Mouse (Mus musculus): Measurements from ENCODE around the gene Lce1c. TPM values are rescaled to one million over a fixed set of nuclear protein-coding genes. Genes with fewer than 3 reads are reported as not detected.

The Lce1c gene
- total and polyA plus RNA-seq, 3 experiments = not detected

- H3K27me3 ChIP-seq (ENCODE audit: control insufficient read depth in 1 of 2, insufficient read depth in 2 of 2, low read length in 2 of 2) = no peaks in the 10 kb centered on the region
- H3K9ac ChIP-seq (ENCODE audit: control insufficient read depth, low read depth, low read length, poor library complexity, severe bottlenecking) = no peak within 1 kb of the TSS
- no peak within 1 kb of the TSS for H3K27ac ChIP-seq (ENCODE audit: control insufficient read depth, low read depth, low read length)
- H3K9me3 ChIP-seq (replicated peaks; ENCODE audit: insufficient read depth, low read length) = no peaks in the 10 kb centered on the region
- no peaks in the 10 kb centered on the region for H3K79me2 ChIP-seq (ENCODE audit: control insufficient read depth, insufficient read depth, low read length, poor library complexity)
- no peaks in the 10 kb centered on the region for H3K4me1 ChIP-seq (ENCODE audit: control insufficient read depth in 1 of 2, insufficient read depth in 2 of 2, low read length in 2 of 2)
- no peaks in the 10 kb centered on the region for H3K36me3 ChIP-seq (ENCODE audit: control insufficient read depth in 1 of 2, insufficient read depth in 2 of 2, low read length in 2 of 2)
- no peak for TF ChIP-seq ZMIZ1 (IDR thresholded peaks at IDR 0.05; ENCODE audit: low read depth, low read length)
- TF ChIP-seq KAT2A (conservative IDR thresholded peaks at IDR 0.05; ENCODE audit: low read depth, low read length) = no peak
- TF ChIP-seq TCF12 (IDR thresholded peaks at IDR 0.05; ENCODE audit: low read depth, low read length) = no peak
- TF ChIP-seq NRF1 (IDR thresholded peaks at IDR 0.05; ENCODE audit: insufficient read depth, low read depth, low read length, poor library complexity, severe bottlenecking) = no peak
- TF ChIP-seq GABPA (IDR thresholded peaks at IDR 0.05; ENCODE audit: low read depth, low read length) = no peak
- TF ChIP-seq ZNF384 (IDR thresholded peaks at IDR 0.05; ENCODE audit: low read depth, low read length) = no peak
- TF ChIP-seq TBP (IDR thresholded peaks at IDR 0.05; ENCODE audit: low read depth, low read length) = no peak
- TF ChIP-seq GATA1 (IDR thresholded peaks at IDR 0.05; ENCODE audit: low read depth, low read length) = no peak
- no peak for TF ChIP-seq CTCF (IDR thresholded peaks at IDR 0.05 in 2 of 3, conservative IDR thresholded peaks at IDR 0.05 in 1 of 3; ENCODE audit: control insufficient read depth in 1 of 3, insufficient read depth in 1 of 3, low read depth in 2 of 3, low read length in 3 of 3, poor library complexity in 1 of 3, severe bottlenecking in 1 of 3)
- no peak for TF ChIP-seq EP300 (IDR thresholded peaks at IDR 0.05; ENCODE audit: low read depth in 1 of 2, low read length in 2 of 2)
- no peak for TF ChIP-seq BHLHE40 (IDR thresholded peaks at IDR 0.05; ENCODE audit: borderline replicate concordance, low read depth, low read length)
- TF ChIP-seq SIN3A (IDR thresholded peaks at IDR 0.05; ENCODE audit: low read length) = no peak
- no peak for DNase-seq (ENCODE audit: low read depth, low spot score)
- H3K4me3 ChIP-seq (ENCODE audit: control insufficient read depth in 1 of 2, insufficient read depth in 1 of 2, low read depth in 2 of 2, low read length in 2 of 2) = no peak within 1 kb of the TSS
Measured at GRCm38 (mm10) chr3:92648207-92648606, 30.8 kb upstream of the Lce1c start, which contains the start of gene Lce1a1. Lce1a1 (minus strand) TSS chr3:92648307.

GRCm38 (mm10) chr3:92656826-92657225 is 22.2 kb upstream of the Lce1c start, which contains the start of gene Lce1b:
Lce1b (minus strand) TSS chr3:92656926.
- H3K4me3 ChIP-seq (ENCODE audit: control insufficient read depth in 1 of 2, insufficient read depth in 1 of 2, low read depth in 2 of 2, low read length in 2 of 2) = no peak within 1 kb of the TSS
- H3K9me3 ChIP-seq (replicated peaks; ENCODE audit: insufficient read depth, low read length) = no peaks in the 10 kb centered on the region
- no peaks in the 10 kb centered on the region for H3K4me1 ChIP-seq (ENCODE audit: control insufficient read depth in 1 of 2, insufficient read depth in 2 of 2, low read length in 2 of 2)
- H3K27me3 ChIP-seq (ENCODE audit: control insufficient read depth in 1 of 2, insufficient read depth in 2 of 2, low read length in 2 of 2) = no peaks in the 10 kb centered on the region
- no peak within 1 kb of the TSS for H3K27ac ChIP-seq (ENCODE audit: control insufficient read depth, low read depth, low read length)
- H3K9ac ChIP-seq (ENCODE audit: control insufficient read depth, low read depth, low read length, poor library complexity, severe bottlenecking) = no peak within 1 kb of the TSS
- TF ChIP-seq JUND (IDR thresholded peaks at IDR 0.05; ENCODE audit: low read depth, low read length) (no peak), ELF1 (IDR thresholded peaks at IDR 0.05; ENCODE audit: low read depth, low read length) (no peak), CTCF (IDR thresholded peaks at IDR 0.05 in 2 of 3, conservative IDR thresholded peaks at IDR 0.05 in 1 of 3; ENCODE audit: control insufficient read depth in 1 of 3, insufficient read depth in 1 of 3, low read depth in 2 of 3, low read length in 3 of 3, poor library complexity in 1 of 3, severe bottlenecking in 1 of 3) (no peak), CHD2 (IDR thresholded peaks at IDR 0.05; ENCODE audit: low read length) (no peak)
- H3K79me2 ChIP-seq (ENCODE audit: control insufficient read depth, insufficient read depth, low read length, poor library complexity) = no peaks in the 10 kb centered on the region
- DNase-seq (ENCODE audit: low read depth, low spot score) = no peak
- H3K36me3 ChIP-seq (ENCODE audit: control insufficient read depth in 1 of 2, insufficient read depth in 2 of 2, low read length in 2 of 2) = no peaks in the 10 kb centered on the region

All from MEL (cell line).